Mouse (Mus musculus) heart, adult 2 months (tissue): ENCODE data around the gene Npepl1.

Source experiments
- CTCF ChIP-seq: fragments of 200-600 bp; IDR thresholded peaks from 2 replicates; pipeline ENCODE4 v1.8.1; 2022; ENCODE audit warnings: antibody characterized with exemption, mild to moderate bottlenecking, moderate library complexity
- EP300 ChIP-seq: fragments of 200-500 bp; IDR thresholded peaks from 2 replicates; pipeline ENCODE4 v1.6.1; 2011; ENCODE audit warnings: low read depth, low read length, control low read depth; ENCODE audit not compliant: insufficient read depth

DNA sequence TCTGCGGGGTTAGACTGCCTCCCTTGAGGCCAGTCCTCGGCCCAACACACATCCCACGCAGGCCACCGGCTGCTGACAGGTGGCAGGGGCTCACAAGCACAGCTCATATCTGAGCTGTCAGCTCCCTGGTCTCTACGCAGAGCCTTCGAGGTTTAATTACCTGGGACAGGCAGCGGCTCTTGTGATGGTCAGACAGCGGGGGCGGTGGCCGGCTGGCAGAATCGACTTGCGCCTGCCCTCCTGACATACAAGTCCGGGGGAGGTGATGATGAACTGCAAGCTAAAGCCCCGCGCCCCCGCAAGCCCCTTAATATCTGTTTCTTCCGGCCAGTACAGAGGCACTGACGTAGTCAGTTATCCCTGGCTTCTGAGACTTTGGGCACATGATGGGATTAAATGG, 2.8 kb downstream of the Npepl1 start:
- TF ChIP-seq CTCF: no peak
- no peak for TF ChIP-seq EP300
